Mouse (Mus musculus): ENCODE data around the gene Olfr270. TPM values are rescaled to one million over a fixed set of nuclear protein-coding genes. Genes with fewer than 3 reads are reported as not detected.

Olfr270 gene
- total RNA-seq (2017) = not detected in 2 replicates

DNA sequence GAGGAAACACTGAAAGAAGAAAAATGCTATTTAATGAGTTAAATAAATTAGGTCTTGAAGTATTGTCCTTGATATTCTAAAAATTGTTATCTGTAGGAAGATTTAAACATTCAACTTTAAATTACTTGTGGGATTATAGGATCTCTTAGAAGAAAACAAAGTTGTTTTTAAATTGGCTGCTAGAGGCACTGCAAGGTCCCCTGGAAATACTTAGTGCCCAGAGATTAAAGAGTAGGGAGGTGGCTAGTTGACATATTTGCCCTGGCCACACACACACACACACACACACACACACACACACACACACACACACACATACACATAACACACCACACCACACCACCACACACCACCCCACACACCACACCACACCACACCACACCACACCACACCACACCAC is at the start of gene Olfr270:
TSS of gene Olfr270 (plus strand) at position 301 of the 400 bp plus-strand sequence.
- ATAC-seq (replicated peaks; ENCODE audit: low read depth, poor library complexity, severe bottlenecking) = no peak

DNA sequence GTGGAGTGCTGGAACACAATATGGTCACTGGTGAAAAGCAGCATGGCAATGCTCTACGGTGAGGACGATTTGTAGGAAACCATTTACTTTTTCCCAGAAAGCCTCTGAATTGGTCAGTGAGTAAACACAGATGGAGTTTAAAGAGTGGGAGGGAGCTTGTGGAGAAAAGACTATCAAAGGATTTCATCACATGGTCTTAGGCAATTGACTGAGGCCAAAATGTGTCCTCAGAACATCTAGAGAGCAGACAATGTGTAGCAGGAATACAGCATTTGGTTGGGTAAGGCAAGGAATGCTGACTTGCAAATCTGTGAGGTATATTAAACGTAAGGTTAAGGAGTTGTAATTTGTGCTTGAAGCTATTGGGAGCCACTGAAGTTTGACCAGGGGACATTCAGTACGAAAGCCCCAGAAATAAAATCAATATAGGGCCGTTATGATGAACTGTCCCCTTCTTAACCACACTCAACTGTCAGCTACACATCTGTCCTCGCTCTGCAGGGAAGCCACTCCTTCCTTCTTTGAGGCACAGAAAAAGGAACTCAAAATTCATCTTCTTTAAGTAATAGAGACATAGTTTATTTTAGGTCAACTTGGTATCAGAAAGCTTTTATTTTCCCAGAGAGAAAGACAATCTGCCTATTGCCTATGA is 47.6 kb upstream of the Olfr270 start:
- peak; percentile 90 for ATAC-seq (replicated peaks; ENCODE audit: low read depth, poor library complexity, severe bottlenecking)

DNA sequence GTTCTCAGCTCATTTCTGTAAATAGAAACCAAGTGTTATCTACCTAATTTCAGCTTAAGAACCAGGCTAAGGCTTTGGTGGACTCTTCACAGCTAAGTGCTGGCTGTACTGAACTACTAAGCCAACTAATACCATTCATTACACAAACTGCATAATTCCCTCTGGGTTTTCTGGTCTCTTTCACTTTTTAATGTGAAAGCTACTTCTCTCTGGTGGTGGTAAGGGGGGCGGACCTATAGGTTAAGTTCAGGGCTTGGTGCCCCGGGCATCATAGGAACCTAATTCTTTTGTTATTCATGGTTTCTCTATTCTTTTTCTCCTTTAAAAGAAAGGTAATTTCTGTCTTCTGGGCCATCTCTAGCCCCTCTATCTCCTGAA is 47.0 kb upstream of the Olfr270 start:
- peak; percentile 55 for ATAC-seq (replicated peaks; ENCODE audit: low read depth, poor library complexity, severe bottlenecking)

DNA sequence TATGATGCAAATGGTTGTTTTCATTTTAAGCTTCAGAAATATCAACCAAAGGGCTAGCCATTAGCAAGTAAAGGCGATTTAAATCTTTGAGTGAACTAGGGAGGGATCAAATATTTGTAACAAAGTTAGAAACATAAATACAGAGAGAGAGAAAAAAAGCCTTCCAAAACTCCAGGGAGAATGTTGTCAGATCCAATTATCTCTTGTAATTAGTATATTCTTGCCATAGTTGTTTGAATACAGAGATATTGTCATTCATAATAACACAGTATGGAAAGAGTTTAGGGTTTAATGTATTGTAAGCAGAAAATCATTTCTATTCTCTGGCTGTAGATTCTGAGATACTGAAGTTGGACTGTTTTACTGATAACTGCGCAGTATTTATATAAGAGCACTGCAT is 45.3 kb upstream of the Olfr270 start, which contains the start of gene Olfr272:
TSS of gene Olfr272 (minus strand) at position 101 of the 400 bp plus-strand sequence.
- no peak for ATAC-seq (replicated peaks; ENCODE audit: low read depth, poor library complexity, severe bottlenecking)

DNA sequence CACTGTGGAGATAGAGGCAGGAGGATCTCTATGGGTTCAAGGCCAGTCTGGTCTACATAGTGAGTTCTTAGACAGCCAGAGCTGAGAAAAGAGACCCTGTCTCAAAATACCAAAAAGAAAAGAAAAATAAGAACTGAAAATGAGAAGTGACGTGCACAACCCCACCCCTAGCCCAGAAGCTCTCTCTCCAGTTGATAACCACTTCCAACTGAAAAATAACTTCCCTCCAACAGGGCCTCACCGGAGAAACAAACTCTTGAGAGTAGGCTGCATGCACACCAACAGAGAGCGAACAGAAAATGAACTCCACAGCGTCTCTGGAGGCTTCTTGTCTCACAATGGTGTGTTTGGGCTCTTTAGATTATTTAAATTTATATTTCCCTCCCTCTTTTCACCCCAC is 33.9 kb upstream of the Olfr270 start:
- 0 out of 2 replicates have a peak, but pooled peaks have one; percentile 29 for ATAC-seq (replicated peaks; ENCODE audit: low read depth, poor library complexity, severe bottlenecking)

DNA sequence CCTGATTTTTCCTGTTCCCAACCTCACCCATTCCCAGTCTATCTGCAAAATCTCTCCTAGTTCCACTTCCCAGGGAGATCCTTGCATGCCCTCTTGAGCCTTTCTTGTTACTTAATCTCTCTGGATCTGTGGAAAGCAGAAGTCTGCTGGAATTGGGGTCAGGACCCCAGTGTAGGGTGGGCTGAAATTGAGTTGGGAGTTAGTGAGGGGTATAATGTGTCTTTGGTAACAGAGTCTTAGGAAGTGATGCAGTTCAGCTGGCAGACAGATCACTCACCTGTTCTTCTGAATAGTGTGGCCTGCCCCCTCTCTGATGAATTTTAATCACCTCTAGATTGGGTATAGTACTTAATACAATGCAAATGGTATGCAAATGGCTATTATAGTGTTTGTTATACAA is 17.7 kb upstream of the Olfr270 start:
- ATAC-seq (replicated peaks; ENCODE audit: low read depth, poor library complexity, severe bottlenecking) = no peak

DNA sequence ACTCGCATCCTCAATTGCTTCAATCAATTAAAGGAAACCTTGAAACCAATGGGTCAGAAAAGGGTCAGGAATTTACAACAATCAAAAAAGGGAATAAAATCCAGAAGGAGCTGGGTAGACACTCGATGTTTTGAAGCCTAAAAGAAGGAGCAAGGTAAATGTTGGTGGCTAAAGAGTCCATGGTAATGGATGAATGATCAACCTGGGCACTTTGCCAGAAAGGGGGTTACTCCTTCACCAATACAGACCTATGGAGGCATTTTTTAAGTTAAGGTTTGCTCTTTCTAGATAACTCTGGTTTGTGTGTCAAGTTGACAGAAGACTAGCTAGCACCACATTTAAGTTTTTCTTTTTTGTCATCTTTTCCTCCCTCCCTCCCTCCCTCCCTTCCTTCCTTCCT is 15.3 kb upstream of the Olfr270 start:
- no peak for ATAC-seq (replicated peaks; ENCODE audit: low read depth, poor library complexity, severe bottlenecking)

DNA sequence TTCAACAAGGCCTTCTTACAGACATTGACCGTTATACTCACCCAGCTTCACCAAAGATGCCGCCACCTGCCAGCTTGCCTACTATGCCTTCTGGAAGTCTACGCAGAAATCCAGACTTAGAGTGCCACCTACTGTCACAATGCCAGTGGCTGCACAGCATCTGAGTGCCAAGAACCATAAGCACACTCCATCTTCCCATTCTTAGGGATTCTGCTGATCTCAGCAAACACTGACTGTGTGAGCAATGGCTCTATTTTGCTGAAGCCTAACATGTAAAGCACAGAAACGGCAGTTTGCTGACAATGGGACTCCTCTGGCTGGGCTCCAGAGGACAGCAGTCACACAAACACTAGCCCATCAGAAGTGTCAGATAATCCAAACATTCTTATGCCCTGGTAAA is 5.7 kb upstream of the Olfr270 start:
- peak; percentile 92 for ATAC-seq (replicated peaks; ENCODE audit: low read depth, poor library complexity, severe bottlenecking)

DNA sequence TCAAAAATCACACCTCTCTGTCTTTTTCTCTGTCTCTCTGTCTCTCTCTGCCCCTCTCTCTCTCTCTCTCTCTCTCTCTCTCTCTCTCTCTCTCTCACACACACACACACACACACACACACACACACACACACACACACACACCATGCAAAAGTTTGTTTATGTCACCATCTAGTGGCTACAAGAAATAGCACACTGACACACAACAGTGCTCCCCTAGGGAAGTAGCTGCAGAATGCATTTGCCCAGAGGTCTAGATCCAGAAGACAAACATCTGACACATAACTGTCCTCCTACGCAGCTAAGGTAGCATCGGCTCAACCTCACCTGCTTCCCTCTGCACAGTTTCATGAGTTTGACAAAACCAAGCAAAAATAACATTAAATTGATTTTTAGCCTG is 20.9 kb downstream of the Olfr270 start:
- peak; percentile 87 for ATAC-seq (replicated peaks; ENCODE audit: low read depth, poor library complexity, severe bottlenecking)

DNA sequence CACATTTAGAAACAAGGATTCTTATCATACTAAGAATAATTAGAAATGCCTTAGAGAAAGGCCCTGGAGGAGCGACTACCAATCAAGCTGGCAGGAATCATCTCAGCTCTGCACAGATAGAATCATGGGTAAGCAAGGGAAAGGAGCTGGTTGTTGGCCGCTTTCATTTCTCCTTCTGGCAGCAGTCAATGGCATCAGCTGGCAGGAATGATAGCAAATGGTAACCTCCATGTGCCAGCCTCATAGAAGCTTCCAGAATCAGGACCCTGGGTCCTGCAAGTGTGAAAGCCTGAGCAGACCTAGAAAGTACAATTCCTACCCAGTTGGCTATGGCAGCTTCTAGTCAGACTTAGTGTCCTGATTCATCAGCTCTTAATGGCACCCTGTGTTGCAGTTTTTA is 21.9 kb downstream of the Olfr270 start:
- no peak for ATAC-seq (replicated peaks; ENCODE audit: low read depth, poor library complexity, severe bottlenecking)

DNA sequence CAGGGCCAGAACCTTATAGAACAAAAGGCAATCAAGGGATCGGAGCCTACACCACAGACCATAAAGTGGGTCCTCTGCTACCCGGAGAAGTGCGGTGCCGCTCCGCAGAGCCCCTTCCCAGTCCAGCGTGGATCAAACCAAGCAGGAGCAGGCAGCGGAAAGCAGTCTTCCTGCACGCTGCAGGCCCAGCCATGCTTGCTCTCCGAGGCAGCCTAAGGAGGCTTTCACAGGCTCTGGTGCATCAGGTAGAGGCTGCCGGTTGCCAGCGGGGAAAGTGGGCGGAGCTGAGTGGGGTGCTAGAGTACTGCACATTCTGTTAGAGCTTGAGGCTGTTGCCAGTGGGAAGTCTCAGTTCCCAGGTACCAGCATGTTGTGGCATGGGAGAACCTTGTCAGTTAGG is 24.9 kb downstream of the Olfr270 start, which contains the start of gene Nipsnap3a:
TSS of gene Nipsnap3a (plus strand) at position 25 of the 400 bp plus-strand sequence.
- ATAC-seq (replicated peaks; ENCODE audit: low read depth, poor library complexity, severe bottlenecking) = peak; percentile 47

DNA sequence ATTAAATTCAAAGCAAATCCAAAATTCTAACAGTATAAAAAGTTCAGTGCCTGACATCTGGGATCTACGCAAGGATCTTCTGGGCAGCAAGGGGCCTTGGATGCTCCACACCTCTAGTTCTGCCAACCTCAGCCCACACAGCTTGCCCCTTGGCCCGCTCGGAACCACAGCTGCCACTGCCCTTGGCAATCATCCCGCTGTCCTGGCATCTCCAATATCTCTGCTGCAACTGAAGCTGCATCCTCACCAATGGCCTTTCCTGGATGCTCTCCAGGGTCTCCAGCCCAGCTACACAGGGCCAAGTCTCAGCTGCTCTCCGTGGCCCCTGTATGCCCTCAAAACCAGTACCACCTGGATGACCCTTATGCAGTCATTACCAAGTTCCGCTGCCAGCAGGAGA is 35.1 kb downstream of the Olfr270 start:
- no peak for ATAC-seq (replicated peaks; ENCODE audit: low read depth, poor library complexity, severe bottlenecking)

DNA sequence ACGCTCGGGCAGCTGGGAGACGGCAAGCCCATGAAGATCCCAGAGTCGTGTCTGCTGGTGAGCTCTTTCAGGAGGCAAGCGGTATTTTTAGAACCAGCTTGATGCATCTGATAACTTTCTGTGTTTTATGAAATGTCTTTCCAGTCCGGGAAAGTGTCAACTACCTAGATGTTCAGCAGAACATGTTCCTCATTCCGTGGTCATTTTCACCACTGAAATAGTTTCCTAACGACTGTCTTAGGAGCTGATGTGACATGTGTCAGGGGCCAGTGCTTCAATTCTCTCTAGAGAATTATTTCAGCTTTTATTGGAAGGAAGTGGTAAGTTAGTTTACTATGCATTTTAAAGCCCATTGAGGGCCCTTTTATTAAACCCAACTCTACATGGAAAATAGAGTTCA is 35.8 kb downstream of the Olfr270 start:
- ATAC-seq (replicated peaks; ENCODE audit: low read depth, poor library complexity, severe bottlenecking) = peak; percentile 87

DNA sequence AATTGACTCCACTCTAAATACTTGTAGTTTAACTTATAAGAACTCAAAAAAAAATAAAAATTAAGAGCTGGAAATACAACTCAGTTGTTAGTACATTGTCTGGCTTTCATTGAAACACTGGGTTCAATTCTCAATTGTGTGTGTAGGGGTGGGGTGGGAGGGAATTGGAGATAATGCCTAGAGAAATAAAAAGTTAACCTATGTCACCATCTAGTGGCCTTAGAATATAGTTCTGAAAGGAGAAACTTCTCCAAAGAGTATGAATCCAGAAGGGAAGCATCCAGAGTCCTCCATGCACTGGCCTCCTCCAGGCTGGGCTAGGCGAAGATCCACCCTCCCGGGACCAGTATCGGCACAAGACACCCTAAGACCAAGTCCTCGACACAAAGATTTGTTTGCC is 44.8 kb downstream of the Olfr270 start:
- no peak for ATAC-seq (replicated peaks; ENCODE audit: low read depth, poor library complexity, severe bottlenecking)

DNA sequence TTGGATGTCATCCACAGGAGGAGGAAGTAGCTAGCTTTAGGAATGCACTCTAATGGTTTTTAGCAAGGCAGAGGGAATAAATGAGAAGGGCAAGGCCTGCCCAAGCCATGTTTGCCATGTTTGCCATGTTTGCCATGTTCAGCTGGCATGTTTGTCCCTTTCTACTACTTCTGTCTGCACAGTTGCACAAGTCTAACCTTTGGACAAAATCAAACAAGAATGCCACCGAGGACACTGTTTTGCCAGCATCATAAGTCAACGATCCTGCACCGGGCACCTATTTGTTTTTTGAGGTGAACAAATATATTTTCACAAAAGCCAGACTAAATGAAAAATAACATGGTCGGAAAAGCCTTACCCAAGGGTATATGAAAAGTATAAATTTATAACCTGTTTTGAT is 45.5 kb downstream of the Olfr270 start:
- no peak for ATAC-seq (replicated peaks; ENCODE audit: low read depth, poor library complexity, severe bottlenecking)

DNA sequence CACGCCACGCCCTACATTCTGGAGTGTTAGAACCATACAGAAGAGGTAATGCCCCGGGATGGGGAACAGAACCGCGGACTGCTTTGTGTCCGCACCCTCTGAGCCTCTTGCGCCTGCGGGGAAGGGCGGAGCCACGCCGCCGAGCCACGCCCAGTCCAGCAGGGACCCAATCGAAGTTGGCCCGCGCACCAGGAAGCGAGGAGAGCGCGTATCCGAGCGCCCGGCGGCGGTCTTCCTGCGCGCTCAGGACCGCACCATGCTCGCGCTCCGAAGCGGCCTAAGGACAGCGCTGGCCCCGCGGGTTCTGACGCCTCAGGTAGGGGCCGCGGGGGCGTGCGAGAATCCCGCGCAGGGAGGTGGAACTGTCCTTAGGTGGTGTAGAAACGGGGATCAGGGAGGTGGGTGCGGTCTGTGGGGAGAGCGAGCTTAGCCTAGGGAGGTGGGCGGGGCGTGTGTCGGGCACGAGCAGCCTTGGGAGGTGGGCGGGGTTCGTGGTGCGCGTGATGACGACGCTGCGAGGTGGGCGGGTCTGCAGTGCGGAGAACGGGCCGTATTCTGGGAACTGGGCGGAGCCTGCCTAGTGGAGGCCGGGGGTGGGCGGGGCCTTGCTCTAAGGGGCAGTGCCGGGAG is 47.5 kb downstream of the Olfr270 start, which contains the start of gene Nipsnap3b:
TSS of gene Nipsnap3b (plus strand) at position 149 of the 630 bp plus-strand sequence.
- ATAC-seq (replicated peaks; ENCODE audit: low read depth, poor library complexity, severe bottlenecking) = peak; percentile 92

DNA sequence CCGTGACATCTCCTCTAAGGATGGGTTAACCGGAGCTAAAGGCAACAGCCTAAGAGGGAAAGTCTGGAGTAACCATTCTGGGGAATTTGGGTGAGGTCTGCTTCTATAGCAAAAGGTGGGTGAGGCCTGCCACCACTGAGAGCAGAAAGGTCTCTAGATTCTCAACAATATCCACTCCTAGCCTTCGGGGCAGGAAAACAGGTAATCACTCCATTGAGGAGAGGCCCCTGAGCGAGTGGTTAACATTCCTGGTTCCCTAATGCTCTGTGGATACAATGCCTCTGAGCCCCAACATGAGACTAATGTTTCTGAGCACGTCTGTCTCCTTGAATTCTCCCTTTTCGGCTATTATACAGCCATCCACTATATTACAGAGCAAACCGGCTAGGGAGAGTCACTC is 50.1 kb downstream of the Olfr270 start:
- ATAC-seq (replicated peaks; ENCODE audit: low read depth, poor library complexity, severe bottlenecking) = no peak

DNA sequence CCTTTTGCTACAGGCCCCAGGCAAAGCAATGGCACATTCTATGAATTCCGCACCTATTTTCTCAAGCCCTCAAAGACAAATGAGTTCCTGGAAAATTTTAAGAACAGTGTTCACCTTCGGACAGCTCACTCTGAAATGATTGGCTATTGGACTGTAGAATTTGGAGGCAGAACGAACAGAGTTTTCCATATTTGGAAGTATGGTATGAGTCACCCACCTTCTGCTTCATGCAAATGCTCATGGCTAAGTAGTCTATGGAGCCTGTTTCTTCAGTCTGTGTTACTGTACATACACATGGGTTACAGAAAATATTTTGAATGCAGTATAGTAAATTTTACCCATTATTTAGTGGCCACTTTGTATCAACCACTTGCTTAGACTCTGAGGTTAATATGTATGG is 50.7 kb downstream of the Olfr270 start:
- no peak for ATAC-seq (replicated peaks; ENCODE audit: low read depth, poor library complexity, severe bottlenecking)

DNA sequence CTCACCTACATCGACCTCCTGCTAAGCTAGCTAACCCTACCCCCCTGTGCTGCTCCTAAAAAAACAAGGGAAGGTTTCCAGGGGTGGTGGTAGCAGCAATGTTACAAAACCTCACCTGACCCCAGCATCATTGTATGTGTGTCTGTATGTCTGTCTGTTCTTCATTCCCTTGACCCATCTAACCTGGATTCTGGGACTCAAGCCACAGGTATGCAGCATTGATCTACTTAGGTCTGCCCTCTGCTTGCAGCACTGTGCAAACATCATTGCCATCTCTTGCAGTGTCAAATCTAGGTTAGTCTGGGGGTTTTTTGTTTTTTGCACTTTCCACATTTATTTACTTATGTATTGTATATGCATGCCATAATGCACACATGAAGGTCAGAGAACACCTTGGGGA is 54.0 kb downstream of the Olfr270 start:
- ATAC-seq (replicated peaks; ENCODE audit: low read depth, poor library complexity, severe bottlenecking) = no peak

Data from common myeloid progenitor, adult 5-6 weeks (primary cell).